Mouse (Mus musculus): Measurements from ENCODE around the gene Ptprr.

Ptprr gene

DNA sequence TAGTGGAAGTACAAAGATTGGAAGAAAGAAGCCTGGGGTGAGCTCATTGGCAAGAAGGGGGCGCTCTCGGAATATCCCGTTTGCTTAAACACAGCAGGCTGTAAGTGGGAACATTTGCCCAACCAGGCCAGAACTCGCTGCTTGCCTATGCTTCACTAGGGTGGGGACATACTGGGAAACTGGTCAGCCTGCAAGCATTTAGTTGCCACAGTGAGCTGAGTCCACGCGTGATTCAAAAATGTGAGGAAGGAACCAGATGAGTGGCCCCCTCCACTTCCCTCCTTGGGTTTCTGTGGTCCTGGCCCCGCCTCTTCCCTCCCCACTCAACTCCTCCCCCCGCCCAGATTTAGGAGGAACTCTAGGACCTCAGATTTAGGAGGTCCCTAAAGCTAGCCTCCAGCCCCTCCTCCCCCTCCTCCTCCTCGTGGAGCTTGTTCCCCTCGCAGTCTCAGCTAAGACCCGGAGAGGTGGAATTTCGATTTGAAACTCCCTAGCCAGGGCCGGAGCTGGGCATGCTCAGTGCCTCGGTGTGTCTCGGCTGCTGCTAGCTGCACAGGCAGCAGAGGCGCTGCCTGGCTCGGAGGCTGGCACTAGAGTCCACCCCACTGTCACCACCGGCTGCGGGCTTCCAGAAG, at the start of gene Ptprr:
Gene Ptprr (plus strand): TSS at position 369 of the 635 bp plus-strand sequence.
- DNase-seq (ENCODE audit: low read depth, low spot score): peak; percentile 59

GRCm38 (mm10) chr10:115976345-115976744, 41.7 kb upstream of the Ptprr start:
- DNase-seq (ENCODE audit: low read depth, low spot score): no peak

DNA sequence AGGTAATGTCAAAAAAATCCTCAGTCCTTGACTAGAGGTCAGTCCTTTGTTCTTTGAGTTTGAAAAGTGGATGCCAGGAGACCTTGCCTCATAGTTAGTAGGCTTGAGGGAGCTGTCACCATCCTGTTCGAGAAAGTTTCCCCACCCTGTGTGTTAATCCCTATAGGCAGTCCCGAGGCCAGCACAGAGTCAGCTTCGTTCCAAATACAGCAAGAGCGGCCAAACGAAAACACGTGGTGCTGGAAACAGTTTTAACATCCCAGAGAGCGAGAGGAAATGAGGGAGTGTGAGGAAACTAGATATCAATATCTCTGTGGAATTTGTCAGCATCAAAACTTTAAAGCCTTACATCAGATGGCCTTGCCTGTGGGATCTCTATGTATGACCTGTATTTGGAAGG, 39.0 kb upstream of the Ptprr start:
- DNase-seq (ENCODE audit: low read depth, low spot score): no peak

DNA sequence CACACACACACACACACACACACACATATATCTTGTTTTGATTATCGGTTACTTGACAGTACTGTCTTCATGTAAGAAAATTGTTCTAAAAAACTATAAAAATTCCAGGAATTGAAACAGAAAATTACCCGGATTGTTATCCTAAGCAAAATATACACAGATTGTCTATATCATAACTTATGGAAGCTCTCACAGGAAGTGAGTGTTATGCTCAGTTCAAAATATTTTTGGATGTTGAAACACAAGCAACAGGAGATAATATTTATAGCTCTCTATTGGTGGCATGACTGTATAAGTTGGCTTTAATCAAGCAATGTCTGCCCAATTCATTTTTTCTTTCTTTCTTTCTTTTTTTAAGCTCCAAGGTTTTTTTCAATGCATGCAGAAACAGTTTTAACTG, 38.0 kb upstream of the Ptprr start:
- DNase-seq (ENCODE audit: low read depth, low spot score): no peak

GRCm38 (mm10) chr10:115984308-115984707, 33.7 kb upstream of the Ptprr start:
- DNase-seq (ENCODE audit: low read depth, low spot score): no peak

GRCm38 (mm10) chr10:116001838-116002237, 16.2 kb upstream of the Ptprr start:
- no peak for DNase-seq (ENCODE audit: low read depth, low spot score)

DNA sequence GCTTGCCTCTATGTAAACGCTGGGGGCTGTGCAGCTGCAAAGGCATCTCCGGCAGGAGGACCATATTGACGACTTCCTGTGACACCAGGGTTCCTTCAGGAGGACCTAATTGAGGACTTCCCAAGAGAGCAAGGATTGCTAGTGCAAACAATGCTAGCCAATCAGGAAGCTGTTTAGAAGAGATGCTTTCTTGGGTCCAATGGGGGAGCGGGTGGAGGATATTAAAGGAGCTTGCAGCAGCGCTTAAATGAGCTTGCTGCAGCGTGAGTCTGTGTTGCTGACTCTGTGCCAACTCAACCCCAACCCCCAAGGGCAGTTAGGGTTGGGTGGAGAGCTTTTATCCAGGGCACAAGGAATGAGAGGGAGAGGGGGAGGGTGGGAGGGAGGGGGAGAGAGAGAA, 11.3 kb upstream of the Ptprr start:
- DNase-seq (ENCODE audit: low read depth, low spot score): no peak

- no peak for DNase-seq (ENCODE audit: low read depth, low spot score)
Measured at GRCm38 (mm10) chr10:116018480-116018891, 473 bp downstream of the Ptprr start.

DNA sequence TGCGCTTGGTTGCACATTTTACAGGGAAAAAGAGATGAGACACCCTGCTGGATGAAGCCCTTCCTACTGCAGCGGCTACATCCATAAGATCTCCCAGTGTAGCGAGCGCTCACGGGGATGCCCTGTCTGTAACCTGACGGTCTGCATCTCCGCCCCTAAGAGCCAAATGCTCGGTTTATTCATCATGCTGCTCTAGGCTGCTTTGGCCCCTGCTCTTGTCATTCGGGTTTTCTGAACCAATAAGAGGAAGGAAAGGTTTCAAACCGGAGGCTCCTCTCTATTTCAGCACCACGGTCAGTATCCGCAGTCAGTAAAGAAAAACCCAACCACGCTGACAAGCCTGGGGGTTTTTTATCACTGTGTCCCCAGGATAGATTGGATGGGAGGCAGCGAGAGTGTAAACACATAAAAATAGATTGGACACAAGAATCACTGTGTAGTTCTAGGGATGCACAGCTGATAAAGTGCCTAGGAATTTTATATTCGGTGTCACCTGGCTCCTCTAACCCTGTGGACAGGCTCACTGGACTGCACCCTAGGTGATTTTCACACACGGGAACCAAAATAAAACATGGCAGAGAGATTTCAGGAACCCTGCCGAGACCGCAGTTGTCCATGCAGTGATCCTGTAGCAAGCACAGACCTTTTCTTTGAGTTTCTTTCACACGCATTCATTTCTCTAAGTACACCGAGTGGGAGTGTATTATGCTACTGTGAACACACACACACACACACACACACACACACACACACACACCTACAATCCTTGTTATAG, 1.3 kb downstream of the Ptprr start:
- no peak for DNase-seq (ENCODE audit: low read depth, low spot score)

DNA sequence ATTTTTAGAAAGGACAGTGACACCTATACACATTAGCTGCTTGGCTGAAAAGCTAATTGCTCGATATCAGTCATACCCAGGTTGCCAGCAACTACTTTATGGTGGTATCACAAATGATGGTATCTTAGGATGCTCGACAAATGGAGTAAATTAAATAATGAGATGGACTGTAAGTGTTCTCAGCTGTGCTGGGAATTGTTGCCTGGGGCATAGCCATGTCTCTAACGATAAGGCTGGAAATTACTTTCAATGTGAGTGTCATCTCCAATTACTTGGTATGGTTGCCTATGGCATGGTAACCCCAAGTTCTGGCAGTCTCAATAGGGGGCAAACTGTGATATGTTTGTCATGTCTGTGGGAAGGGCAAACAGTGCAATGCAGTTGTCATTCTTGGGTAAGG, 3.1 kb downstream of the Ptprr start:
- DNase-seq (ENCODE audit: low read depth, low spot score): no peak

GRCm38 (mm10) chr10:116038150-116038549, 20.1 kb downstream of the Ptprr start:
- no peak for DNase-seq (ENCODE audit: low read depth, low spot score)

GRCm38 (mm10) chr10:116075954-116076353, 57.9 kb downstream of the Ptprr start:
- DNase-seq (ENCODE audit: low read depth, low spot score): no peak

DNA sequence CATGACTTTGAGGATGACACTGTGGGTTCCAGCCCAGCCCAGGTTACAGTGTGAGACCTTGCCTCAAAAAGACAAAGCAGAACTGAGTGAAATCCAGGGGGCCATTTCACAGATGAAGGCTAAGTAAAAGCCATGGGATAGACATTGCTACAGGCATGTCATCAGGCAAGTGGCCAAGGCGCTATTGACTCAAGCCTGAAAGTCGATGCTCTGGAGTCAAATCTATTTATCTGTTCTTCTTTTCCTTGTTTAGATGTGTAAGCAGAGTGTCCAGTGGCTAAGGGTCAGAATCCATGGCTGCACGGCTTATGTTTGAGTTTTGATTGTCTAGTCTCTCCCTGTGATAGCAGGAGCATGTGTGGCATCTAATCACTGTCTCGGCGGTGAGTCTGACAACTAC, 60.6 kb downstream of the Ptprr start:
- DNase-seq (ENCODE audit: low read depth, low spot score): no peak

GRCm38 (mm10) chr10:116079396-116079795, 61.4 kb downstream of the Ptprr start:
- no peak for DNase-seq (ENCODE audit: low read depth, low spot score)

GRCm38 (mm10) chr10:116080841-116081240, 62.8 kb downstream of the Ptprr start:
- no peak for DNase-seq (ENCODE audit: low read depth, low spot score)

GRCm38 (mm10) chr10:116083965-116084364, 66.0 kb downstream of the Ptprr start:
- no peak for DNase-seq (ENCODE audit: low read depth, low spot score)

DNA sequence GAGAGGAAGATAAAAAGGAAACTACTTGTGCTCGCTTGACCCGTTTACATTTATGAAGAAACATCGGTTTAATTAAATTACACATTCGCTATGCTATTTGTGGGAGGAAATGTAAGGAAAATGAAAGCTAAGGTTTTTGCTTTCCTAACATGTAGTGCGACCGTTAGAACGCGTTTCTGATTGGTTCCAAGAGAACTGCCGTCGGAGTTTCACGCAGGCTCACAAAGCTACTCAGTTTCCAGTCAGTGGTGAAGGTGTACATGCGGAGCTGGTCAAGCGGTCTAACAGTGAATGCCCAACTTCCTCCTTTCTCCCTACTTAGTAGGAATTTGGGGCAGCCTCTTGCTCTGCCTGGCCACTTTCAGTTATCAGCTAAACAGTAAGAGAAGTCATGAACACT, 78.5 kb downstream of the Ptprr start:
- DNase-seq (ENCODE audit: low read depth, low spot score): no peak

GRCm38 (mm10) chr10:116098470-116098869, 80.5 kb downstream of the Ptprr start:
- DNase-seq (ENCODE audit: low read depth, low spot score): no peak

- no peak for DNase-seq (ENCODE audit: low read depth, low spot score)
Measured at GRCm38 (mm10) chr10:116108176-116108575, 90.2 kb downstream of the Ptprr start.

- DNase-seq (ENCODE audit: low read depth, low spot score): no peak
Measured at GRCm38 (mm10) chr10:116108730-116109129, 90.7 kb downstream of the Ptprr start.

- DNase-seq (ENCODE audit: low read depth, low spot score): no peak
Measured at GRCm38 (mm10) chr10:116112868-116113267, 94.9 kb downstream of the Ptprr start.

- DNase-seq (ENCODE audit: low read depth, low spot score): no peak
Measured at GRCm38 (mm10) chr10:116113867-116114474, 96.0 kb downstream of the Ptprr start, which contains the start of gene 4933416C03Rik. Gene 4933416C03Rik, minus strand, starts transcription at chr10:116113917.
